Mouse (Mus musculus): Measurements from ENCODE around the gene Phf23.

DNA sequence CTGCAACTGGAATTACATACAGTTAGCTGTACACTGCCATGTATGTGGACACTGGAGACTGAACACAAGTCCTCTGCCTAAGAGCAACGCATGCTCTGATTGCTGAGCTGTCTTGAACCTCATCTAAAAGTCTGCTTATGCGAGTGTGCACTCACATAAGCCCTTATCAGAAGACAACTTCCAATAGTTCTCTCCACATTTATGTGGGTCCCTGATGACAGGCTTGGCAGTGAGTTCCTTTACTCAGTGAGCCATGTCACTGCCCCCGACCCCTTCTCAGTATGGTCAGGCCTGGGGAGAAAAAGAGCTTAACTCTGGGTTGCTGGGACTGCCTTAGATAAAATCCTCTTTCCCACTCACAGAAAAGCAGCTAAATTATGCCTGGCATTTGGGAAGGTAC, 21.1 kb downstream of the Phf23 start, which contains the start of gene Dlg4:
- no peak for TF ChIP-seq E2F4 (IDR thresholded peaks at IDR 0.05; ENCODE audit: insufficient read depth)
- no peak for TF ChIP-seq POLR2A (IDR thresholded peaks at IDR 0.05; ENCODE audit: insufficient read length, low read depth)
- no peak for TF ChIP-seq MYOD1 (IDR thresholded peaks at IDR 0.05; ENCODE audit: control insufficient read depth in 1 of 3, insufficient read length in 2 of 3, low read depth in 2 of 3)
